Mouse (Mus musculus): ENCODE results near the gene Adgrg6.

Adgrg6 gene

DNA sequence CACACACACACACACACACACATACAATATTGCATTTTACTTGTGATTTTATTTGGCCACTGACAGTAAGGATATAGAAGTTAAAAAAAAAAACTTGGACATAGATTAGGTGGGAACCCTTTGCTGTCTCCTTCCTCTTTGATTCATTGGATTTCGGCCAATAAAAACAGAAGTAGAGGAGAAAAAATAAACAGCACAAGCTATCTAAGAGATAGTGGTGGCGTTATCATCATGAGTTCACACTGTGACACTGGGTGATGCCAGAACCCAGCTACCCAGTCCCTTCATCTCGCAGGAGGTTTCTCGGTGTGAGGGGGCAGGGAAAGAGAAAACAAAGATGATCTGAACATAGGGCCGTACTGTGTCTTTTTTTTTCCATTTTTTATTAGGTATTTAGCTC lies 62.2 kb downstream of the Adgrg6 start:
- no peak for DNase-seq (ENCODE audit: low spot score)

DNA sequence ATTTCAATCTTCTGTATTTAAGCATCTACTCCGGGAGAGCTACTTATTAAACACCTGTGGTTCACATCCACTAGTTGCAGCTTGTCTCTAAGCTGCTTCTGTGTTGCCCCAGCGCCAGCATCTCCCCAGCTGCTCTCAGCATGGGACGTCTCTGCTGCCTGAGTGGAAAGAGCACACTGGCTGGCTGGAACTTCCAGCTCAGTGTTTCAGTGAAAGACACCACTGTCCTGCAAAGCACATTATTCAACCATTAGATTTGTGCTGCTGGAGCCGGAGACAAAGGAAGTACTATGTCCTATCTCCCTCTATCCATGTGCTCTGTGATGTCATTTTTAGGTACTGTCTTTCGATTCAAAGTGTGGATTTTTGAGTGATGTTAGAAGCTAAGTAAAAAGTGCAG lies 63.0 kb downstream of the Adgrg6 start:
- DNase-seq (ENCODE audit: low spot score) = no peak

DNA sequence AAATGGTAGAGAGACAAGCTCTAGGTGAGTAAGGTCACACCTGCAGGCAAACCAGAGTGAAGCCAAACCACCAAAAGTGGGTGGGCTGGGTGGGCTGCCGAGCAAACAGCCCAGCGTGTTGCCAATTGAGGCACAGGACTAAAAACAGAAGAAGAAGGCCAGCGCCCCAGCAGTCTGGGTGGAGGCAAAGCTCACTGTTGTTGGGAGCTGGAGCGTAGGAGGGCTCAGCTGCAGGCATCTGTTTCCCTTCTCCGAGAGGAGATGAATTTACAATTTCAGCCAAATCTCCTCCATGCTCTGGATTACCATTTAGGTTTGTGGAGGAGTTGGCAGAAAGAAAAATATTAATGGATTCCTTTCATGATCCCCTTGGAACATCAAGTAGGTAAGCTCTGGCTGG lies 64.5 kb downstream of the Adgrg6 start:
- no peak for DNase-seq (ENCODE audit: low spot score)

GRCm38 (mm10) chr10:14476393-14476792 lies 69.1 kb downstream of the Adgrg6 start:
- DNase-seq (ENCODE audit: low spot score) = no peak

DNA sequence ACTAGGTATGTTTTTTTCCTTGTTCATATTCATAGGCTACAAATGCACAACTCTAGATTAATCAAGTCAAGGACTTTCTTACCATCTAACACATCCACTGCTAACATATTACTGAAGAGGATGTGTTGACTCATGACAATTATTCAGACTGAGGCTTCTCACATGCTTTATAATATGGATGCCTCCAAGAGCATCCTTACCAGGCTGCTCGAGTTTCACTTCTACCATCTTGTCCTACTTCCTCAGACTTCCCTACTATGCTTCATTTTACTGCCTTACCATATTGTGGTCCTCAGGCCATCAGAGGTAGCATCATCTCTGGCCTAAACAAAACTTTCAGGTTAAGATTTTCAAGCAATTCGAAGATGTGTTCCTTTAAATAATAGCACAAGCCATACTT lies 69.8 kb downstream of the Adgrg6 start:
- no peak for DNase-seq (ENCODE audit: low spot score)

GRCm38 (mm10) chr10:14474541-14475305 lies 70.7 kb downstream of the Adgrg6 start:
- no peak for DNase-seq (ENCODE audit: low spot score)

- no peak for DNase-seq (ENCODE audit: low spot score)
Observed at GRCm38 (mm10) chr10:14471039-14471550, 74.4 kb downstream of the Adgrg6 start.

DNA sequence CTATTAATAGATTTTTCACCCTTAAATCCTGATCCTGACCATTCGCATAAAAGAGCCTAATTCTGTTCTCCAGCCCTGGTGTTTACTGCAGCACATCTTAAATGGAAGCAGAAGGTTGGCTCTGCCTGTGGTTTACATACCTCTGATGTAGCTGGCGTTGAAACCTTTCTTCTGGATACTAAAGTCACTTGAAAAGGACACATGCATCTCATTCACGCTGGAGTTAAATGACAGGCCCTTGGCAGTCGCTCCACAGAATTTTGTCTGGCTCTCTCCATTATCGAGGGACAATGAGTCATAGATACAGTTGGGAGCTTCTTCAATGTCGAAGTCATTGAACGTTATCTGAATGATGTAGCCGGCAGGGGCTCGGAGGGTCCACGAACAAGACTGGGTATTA lies 76.8 kb downstream of the Adgrg6 start:
- DNase-seq (ENCODE audit: low spot score) = no peak

DNA sequence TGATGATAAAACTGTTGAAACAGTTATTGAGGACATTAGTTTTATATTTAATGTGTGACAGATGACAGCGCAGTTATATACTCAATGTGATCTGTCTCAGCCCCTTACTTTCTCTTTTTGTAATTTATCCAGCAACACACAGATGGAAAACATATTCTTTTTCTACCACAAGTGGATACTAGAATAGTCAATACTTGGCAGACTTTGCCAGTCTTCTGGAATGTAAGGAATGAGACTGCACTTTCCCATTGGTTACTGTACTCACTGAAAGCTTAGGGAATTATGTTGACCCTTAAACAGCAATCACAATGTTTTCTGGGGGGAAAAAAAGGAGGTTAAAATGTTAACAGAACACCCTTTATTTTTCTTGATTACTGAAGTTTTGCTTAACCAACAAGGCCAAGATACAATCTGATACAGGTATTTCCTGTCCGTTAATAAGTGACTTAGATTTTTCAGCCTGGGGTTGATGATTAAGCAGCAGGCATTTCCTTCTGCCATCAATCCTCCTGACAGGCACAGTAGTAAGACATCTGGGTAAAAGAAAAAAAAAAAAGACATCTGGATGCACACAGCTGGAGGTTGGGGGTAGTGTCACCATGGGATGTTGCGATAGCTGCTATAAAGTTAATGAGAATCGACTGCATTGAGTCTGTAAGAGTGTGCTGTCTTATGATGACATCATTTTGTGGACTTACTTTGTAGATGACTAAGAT lies 81.5 kb downstream of the Adgrg6 start:
- no peak for DNase-seq (ENCODE audit: low spot score)

DNA sequence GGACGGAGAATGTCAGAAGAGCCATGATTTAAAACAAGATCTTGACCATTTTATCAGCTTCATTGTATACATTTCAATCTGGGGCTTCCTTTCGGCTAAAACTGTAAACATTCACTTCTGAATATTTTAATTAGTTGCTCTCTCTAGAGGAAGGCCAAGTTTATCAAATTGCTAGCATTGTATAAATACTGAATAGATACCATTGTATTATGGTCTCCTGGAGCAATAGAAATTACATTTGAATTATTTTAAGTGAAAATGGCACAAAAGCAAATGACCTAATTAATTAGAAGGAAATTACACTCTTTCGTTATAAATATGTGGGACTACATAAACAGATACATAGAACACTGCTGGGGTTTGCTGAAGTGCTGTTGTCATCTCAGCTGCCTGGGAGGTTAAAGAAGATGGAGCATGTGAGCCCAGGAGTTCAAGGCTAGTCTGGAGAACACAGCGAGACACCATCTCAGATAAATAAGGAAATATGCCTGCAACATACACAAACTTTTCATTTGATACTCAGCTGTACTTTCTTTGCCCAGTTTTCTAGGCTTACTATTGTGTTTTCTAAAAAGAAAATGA lies 84.4 kb downstream of the Adgrg6 start:
- no peak for DNase-seq (ENCODE audit: low spot score)

- no peak for DNase-seq (ENCODE audit: low spot score)
Observed at GRCm38 (mm10) chr10:14460252-14460932, 85.1 kb downstream of the Adgrg6 start.

GRCm38 (mm10) chr10:14459819-14460218 lies 85.6 kb downstream of the Adgrg6 start:
- no peak for DNase-seq (ENCODE audit: low spot score)

DNA sequence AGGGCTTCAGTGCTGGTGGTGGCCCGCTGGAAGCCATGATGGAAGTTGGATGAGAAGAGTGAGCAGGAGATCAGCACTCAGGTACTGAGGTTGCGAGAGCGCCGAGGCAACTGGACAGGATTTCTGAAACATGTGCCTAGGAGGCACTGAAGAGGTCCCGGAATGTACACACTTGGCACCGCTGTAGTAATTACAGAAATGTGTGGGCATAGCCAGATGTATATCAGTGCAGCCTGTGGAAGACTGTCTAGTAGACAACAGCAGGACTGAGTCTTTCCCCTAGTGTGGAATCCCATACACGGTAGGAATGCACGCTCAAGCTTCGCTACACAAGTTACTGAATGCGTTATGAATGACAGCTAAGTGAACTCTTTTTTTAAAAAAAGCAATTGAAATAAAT lies 86.1 kb downstream of the Adgrg6 start:
- DNase-seq (ENCODE audit: low spot score) = no peak

- no peak for DNase-seq (ENCODE audit: low spot score)
Observed at GRCm38 (mm10) chr10:14454481-14454880, 91.0 kb downstream of the Adgrg6 start.

GRCm38 (mm10) chr10:14451811-14452210 lies 93.6 kb downstream of the Adgrg6 start:
- DNase-seq (ENCODE audit: low spot score) = no peak

- peak; percentile 46 for DNase-seq (ENCODE audit: low spot score)
Observed at GRCm38 (mm10) chr10:14450073-14450472, 95.4 kb downstream of the Adgrg6 start.

DNA sequence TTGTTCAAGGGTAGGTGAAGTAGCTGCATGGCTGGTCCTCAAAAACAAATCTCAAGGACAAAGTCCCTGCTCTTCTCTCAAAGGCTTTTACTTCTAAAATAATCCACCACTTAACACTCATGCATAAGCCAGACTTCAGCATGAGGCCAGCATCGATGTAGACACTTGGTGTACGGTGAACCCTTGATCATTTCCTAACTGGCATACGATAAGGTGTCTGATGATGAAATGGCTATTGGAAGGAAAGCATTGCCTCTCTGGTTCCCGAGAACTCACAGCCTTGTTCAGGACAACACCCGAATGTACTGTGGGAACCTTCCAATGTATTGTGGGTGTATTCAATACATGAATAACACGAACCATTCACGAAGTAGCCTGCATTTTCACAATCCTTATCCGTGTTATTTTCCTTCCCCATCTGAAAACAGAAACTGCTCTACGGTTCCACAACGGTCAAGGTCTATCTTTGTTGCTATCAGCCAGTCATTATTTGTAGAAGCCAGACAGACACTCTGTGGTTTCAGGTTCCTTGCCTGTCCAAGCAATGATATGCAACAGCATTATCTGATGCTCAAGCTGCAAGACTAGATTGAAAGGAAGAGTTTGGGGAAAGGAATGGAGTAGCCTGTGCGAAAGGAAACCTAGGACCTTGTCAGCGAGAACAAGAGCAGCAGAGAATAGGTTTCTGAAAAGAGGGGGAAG lies 99.7 kb downstream of the Adgrg6 start:
- DNase-seq (ENCODE audit: low spot score) = no peak

- DNase-seq (ENCODE audit: low spot score) = no peak
Observed at GRCm38 (mm10) chr10:14440860-14441579, 104.4 kb downstream of the Adgrg6 start.

DNA sequence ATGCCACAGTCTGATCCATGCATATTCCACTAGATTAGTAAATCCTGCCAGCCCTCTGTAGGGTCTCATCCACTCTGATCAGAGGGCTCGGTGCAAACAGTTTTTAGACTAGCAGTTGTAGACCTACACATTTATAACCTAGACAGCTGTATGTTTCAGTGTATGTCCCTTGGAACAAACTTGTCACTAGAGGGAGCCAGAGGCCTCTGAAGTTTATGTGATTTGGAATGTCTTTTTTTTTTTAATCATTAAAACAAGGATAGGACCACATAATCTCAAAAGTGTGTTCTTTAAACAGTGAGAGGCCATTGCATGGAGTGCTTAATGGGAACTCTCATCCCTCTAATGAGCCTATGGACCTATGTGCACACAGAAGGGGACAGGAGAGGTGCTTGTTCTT lies 141.4 kb downstream of the Adgrg6 start:
- no peak for DNase-seq (ENCODE audit: low spot score)

DNA sequence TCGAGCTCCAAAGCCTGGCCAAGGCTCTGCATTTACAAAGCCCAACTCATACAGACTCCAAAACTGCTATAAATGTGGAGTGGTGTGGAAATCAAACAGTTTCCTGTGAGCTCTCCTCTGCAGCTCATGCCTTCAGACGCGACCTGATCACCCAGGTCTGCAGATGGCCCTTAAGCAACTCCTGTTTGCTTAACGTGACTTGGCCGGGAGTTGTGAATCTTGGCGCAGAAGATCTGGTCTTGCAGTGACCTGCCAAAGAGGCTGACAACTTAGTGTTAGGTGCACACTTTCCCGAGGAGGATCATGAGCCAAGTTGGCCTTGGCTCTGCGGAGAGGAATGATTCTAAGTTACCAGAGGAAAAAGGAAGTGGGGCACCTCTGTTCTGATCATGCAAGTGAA lies 143.7 kb downstream of the Adgrg6 start:
- DNase-seq (ENCODE audit: low spot score) = no peak

DNA sequence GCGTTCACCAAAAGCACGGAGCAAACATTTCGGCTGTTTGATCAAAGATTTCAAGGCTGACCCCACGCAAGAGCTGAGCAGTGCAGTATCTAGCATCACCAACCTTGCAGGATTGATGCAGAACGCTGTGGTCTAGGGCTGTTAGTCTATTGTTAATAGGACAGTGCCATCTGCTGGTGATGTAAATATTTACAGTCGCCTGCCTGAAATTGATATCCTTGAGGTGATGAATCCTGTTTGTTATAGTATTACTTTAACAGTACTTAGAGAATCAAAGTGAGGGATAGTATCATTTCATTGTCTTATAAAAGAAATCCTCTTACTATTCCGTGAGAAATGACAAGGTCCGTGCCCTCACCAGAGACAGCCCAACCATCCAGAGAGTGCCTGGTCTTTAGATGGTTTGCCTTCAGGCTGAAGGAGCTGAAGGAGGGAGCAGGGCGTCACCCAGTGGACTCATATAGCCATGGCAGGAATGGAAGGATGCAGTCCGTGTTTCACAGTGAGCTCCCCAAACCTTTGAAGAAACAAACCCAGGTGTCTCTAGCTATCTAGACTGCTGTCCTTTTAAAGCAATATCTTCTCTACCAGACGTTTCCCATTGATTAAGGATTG lies 154.3 kb downstream of the Adgrg6 start:
- peak; percentile 76 for DNase-seq (ENCODE audit: low spot score)
